Mouse (Mus musculus) neural tube, embryonic 12.5 days (tissue): Measurements from ENCODE around the gene Vmn2r83. TPM values are rescaled to one million over a fixed set of nuclear protein-coding genes. Genes with fewer than 3 reads are reported as not detected.

Experiments used
- ATAC-seq: fragments of 200-750 bp; cut with Nextera tagmentation; 2 replicates; pipeline ENCODE4 v1.8.0; 2017; ENCODE audit warnings: low read depth, mild to moderate bottlenecking, moderate TSS enrichment, moderate library complexity; ENCODE audit not compliant: low FRiP score
- H3K27ac ChIP-seq: fragments of 300-500 bp; sonication (generic); 2 replicates; pipeline ENCODE4 v1.5.1; 2016
- H3K27me3 ChIP-seq: fragments of 300-500 bp; sonication (generic); replicated peaks from 2 replicates; pipeline ENCODE4 v1.6.1; 2016; ENCODE audit warnings: mild to moderate bottlenecking
- H3K36me3 ChIP-seq: fragments of 300-500 bp; sonication (generic); 2 replicates; pipeline ENCODE4 v1.6.1; 2016; ENCODE audit warnings: mild to moderate bottlenecking
- H3K4me1 ChIP-seq: fragments of 300-500 bp; sonication (generic); 2 replicates; pipeline ENCODE4 v1.6.1; 2016
- H3K4me2 ChIP-seq: fragments of 300-500 bp; sonication (generic); replicated peaks from 2 replicates; pipeline ENCODE4 v1.6.1; 2016; ENCODE audit warnings: mild to moderate bottlenecking
- H3K4me3 ChIP-seq: fragments of 300-500 bp; sonication (generic); 2 replicates; pipeline ENCODE4 v1.5.1; 2016
- H3K9ac ChIP-seq: fragments of 300-500 bp; sonication (generic); 2 replicates; pipeline ENCODE4 v1.6.1; 2016; ENCODE audit warnings: mild to moderate bottlenecking
- H3K9me3 ChIP-seq: fragments of 300-500 bp; sonication (generic); 2 replicates; pipeline ENCODE4 v1.6.1; 2016; ENCODE audit warnings: mild to moderate bottlenecking
- WGBS: fragments of 180-500 bp; shearing (Covaris S2); methylation state at CpG from one replicate; pipeline ENCODE4 v1.1.7; 2016; 5-methylcytosine and 5-hydroxymethylcytosine counted together
- microRNA-seq: library from miRNA; unstranded; fragments of <30 nt; microRNA quantifications from one replicate; pipeline ENCODE4, GENCODE M21; 2017
- polyA plus RNA-seq: library from polyadenylated mRNA; unstranded; fragments of >200 nt; fragmentation: Nextera tagmentation; extraction: Ambion mirVana; gene quantifications from 2 replicates; pipeline ENCODE4 v1.2.1, GENCODE M21; 2016

The Vmn2r83 gene
- polyA plus RNA-seq, 1 experiment from 2014 or later: not detected

- ATAC-seq: no peak
Observed at GRCm38 (mm10) chr10:79539701-79540495, 71.4 kb downstream of the Vmn2r83 start.

GRCm38 (mm10) chr10:79540746-79541145, 72.2 kb downstream of the Vmn2r83 start:
- no peaks in the 10 kb centered on the region for H3K9me3 ChIP-seq
- WGBS: 96% methylated on average over 11 of the region's 11 CpGs
- H3K4me2 ChIP-seq: no peak overlapping the region
- peaks cover 74% of the 10 kb centered on the region for H3K36me3 ChIP-seq
- H3K9ac ChIP-seq: no peak overlapping the region
- ATAC-seq: no peak
- H3K27ac ChIP-seq: no peak overlapping the region
- H3K4me3 ChIP-seq: no peak overlapping the region
- H3K27me3 ChIP-seq: no peaks in the 10 kb centered on the region
- no peaks in the 10 kb centered on the region for H3K4me1 ChIP-seq

More at GRCm38 (mm10) chr10:79539701-79540495, 71.4 kb downstream of the Vmn2r83 start:
- H3K27ac ChIP-seq: no peak overlapping the region
- no peak overlapping the region for H3K4me2 ChIP-seq
- no peaks in the 10 kb centered on the region for H3K4me1 ChIP-seq
- 92% methylated on average over 16 of the region's 16 CpGs for WGBS
- no peaks in the 10 kb centered on the region for H3K9me3 ChIP-seq
- no peak overlapping the region for H3K9ac ChIP-seq
- H3K4me3 ChIP-seq: no peak overlapping the region
- H3K36me3 ChIP-seq: peaks cover 65% of the 10 kb centered on the region
- H3K27me3 ChIP-seq: no peaks in the 10 kb centered on the region

GRCm38 (mm10) chr10:79541522-79541921, 73.0 kb downstream of the Vmn2r83 start:
- no peak overlapping the region for H3K4me2 ChIP-seq
- H3K9ac ChIP-seq: no peak overlapping the region
- WGBS: 75% methylated on average over 15 of the region's 15 CpGs
- H3K27ac ChIP-seq: no peak overlapping the region
- no peak for ATAC-seq
- H3K4me3 ChIP-seq: no peak overlapping the region
- peaks cover 81% of the 10 kb centered on the region for H3K36me3 ChIP-seq
- no peaks in the 10 kb centered on the region for H3K27me3 ChIP-seq
- H3K4me1 ChIP-seq: no peaks in the 10 kb centered on the region
- H3K9me3 ChIP-seq: no peaks in the 10 kb centered on the region

GRCm38 (mm10) chr10:79542171-79542570, 73.6 kb downstream of the Vmn2r83 start:
- WGBS: 99% methylated on average over 11 of the region's 11 CpGs
- H3K36me3 ChIP-seq: peaks cover 88% of the 10 kb centered on the region

More at GRCm38 (mm10) chr10:79542171-79542570, 73.6 kb downstream of the Vmn2r83 start:
- H3K27me3 ChIP-seq: no peaks in the 10 kb centered on the region
- no peak overlapping the region for H3K27ac ChIP-seq
- no peak overlapping the region for H3K9ac ChIP-seq
- ATAC-seq: no peak
- H3K9me3 ChIP-seq: no peaks in the 10 kb centered on the region
- no peaks in the 10 kb centered on the region for H3K4me1 ChIP-seq
- no peak overlapping the region for H3K4me3 ChIP-seq
- H3K4me2 ChIP-seq: no peak overlapping the region

Small RNA genes within 50 kb of the gene (microRNA-seq; reads per million reads assigned to microRNA genes)
- gene Mir6909: not detected

Other genes starting within 250 kb of the Vmn2r83 start
- not detected in 2 replicates for gene Vmn2r81, start 221.0 kb upstream of the Vmn2r83 start, polyA plus RNA-seq
- gene Vmn2r82, start 112.2 kb upstream of the Vmn2r83 start, polyA plus RNA-seq: not detected in 2 replicates
- 16.2 and 17.9 TPM in 2 replicates for gene Plpp2, start 65.1 kb downstream of the Vmn2r83 start, polyA plus RNA-seq
- 67.4 and 69.5 TPM in 2 replicates for gene Mier2, start 86.5 kb downstream of the Vmn2r83 start, polyA plus RNA-seq
- gene Theg, start 118.6 kb downstream of the Vmn2r83 start, polyA plus RNA-seq: not detected in 2 replicates
- 0.09 TPM in 1 of 2 replicates, not detected in the other for gene C2cd4c, start 145.3 kb downstream of the Vmn2r83 start, polyA plus RNA-seq
- 35.5 and 43.9 TPM in 2 replicates for gene Shc2, start 169.2 kb downstream of the Vmn2r83 start, polyA plus RNA-seq
- gene Odf3l2, start 177.0 kb downstream of the Vmn2r83 start, polyA plus RNA-seq: not detected in 2 replicates
- gene Madcam1, start 195.8 kb downstream of the Vmn2r83 start, polyA plus RNA-seq: 1.1 and 2.0 TPM in 2 replicates
- gene Tpgs1, start 200.6 kb downstream of the Vmn2r83 start, polyA plus RNA-seq: 75.2 and 79.6 TPM in 2 replicates
- gene Cdc34, start 213.5 kb downstream of the Vmn2r83 start, polyA plus RNA-seq: 136 and 141 TPM in 2 replicates
- gene Gzmm, start 220.3 kb downstream of the Vmn2r83 start, polyA plus RNA-seq: 0.65 and 1.4 TPM in 2 replicates
- 634 and 639 TPM in 2 replicates for gene Bsg, start 235.8 kb downstream of the Vmn2r83 start, polyA plus RNA-seq
- gene Hcn2, start 247.9 kb downstream of the Vmn2r83 start, polyA plus RNA-seq: 0.61 and 0.79 TPM in 2 replicates